Mouse (Mus musculus) heart, postnatal 0 days (tissue): ENCODE measurements around the gene Slc4a2.
A peak's percentile ranks its signal among the peaks of the same experiment; 100 is the strongest.

Source experiments
- CTCF ChIP-seq: IDR thresholded peaks from 2 replicates; pipeline ENCODE4 v1.5.1; 2016; ENCODE audit warnings: antibody characterized with exemption, control low read depth, low read depth
- EP300 ChIP-seq: IDR thresholded peaks from 2 replicates; pipeline ENCODE4 v1.6.1; 2016; ENCODE audit warnings: antibody characterized with exemption, low read depth

DNA sequence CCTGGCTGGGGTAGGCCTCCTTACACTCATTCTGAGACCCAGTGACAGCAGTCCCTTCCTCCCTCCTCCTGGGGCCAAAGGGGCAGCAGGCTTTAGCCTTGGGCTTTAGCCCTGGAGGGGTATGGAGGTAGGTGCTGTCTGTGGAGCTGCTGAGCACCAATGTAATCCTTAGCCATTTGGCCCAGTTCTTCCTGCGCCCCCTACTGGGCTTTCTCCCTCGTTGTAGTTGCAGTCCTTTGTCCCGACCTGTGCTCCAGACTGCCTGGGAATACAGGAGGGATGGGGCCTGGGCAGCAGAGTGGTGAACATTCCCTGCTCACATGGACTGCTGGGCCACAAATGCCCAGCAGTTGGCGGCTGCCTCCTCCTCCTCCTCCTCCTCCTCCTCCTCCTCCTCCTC is 58.0 kb downstream of the Slc4a2 start:
- peak; percentile 63 for TF ChIP-seq CTCF
- TF ChIP-seq EP300, result no peak
